Mouse (Mus musculus) right cerebral cortex, postnatal 36 days (tissue): ENCODE measurements at regions not wholly inside any gene's neighbourhood (a gene's known extent, or its start where the extent isn't known, plus 50 kb on each side); places are given as distances from the start of the nearest gene placed in this dataset.

Experiments used
- DNase-seq, 2 experiments: peaks; one replicate each; pipeline ENCODE4 v3.0.0; 2022; ENCODE audit warnings: low spot score in 2 of 2, mixed read lengths in 1 of 2

DNA sequence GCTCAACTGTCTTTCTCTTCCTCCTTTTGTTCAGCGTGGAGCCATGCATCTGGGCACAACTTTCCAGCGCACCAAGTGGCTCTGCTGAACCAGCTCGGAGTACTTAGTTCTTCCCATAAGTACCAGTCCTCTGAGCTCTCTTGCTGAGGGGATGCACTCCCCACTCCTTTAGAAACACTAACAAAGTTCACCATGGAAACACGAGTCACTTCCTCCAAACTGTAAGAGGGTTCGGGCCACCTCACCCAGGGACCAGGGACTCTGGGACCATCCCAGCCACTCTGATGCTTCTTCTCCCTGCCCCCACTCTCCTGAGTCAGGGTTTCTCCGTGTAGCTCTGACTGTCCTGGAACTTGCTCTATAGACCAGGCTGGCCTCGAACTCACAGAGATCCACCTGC is 107.0 kb upstream of the 1700021F07Rik start:
- DNase-seq = no peak

DNA sequence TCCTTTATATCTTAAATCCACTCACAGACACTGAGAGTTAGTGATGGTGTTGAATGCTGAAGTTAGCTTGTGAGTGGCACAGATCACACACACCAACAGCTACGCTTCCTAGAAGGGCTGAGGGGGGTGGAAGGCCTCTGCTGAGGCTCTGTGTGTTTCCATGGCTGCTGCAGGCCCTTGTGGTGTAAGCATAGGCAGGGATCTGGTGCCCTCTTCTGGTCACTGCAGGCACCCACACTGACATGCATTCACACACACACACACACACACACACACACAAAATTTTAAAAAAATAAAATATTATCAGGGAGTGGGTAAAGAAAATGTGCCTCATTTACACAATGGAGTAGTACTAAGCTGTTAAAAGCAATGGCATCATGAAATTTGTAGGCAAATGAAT is 105.5 kb upstream of the 1700021F07Rik start:
- no peak for DNase-seq

DNA sequence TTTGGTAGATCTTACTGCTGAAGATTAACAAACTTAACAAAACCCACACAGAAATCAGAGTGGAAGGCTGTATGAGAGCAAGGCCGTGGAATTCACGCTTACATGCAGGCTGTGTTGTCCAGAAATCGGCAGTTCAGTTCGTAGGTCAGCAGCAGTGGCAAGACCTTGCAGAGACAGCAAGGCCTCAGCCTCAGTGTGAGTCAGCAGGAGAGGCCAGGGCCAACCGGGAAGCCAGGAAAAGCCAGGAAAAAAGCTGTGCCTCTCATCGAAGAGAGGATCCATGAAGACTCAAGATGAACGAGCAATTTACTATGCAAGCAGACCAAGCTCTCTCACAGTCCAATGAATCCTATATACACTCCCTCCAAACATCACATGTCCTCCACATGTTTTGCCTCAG is 103.4 kb upstream of the 1700021F07Rik start:
- no peak for DNase-seq

DNA sequence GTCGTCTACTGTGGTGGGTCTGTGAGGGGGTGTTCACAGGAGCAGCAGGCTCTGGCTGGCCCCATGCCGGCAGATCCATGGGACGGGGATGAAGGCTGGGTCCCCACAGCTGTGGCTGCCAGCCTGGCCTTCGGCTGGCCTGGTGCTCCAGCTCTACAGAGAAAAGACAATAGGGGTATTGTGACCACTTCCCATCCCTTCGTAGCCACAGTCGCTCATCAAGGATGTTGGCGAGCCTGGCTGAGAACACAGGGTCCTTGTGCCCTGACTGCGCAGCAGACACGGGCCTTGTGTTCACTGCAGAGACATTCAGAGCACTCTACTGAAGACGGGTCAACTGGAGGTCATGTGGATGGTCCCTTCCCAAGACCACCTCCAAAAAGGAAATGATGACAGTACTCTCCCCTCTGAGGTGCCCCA is 102.4 kb upstream of the 1700021F07Rik start:
- peak; percentile 13 to 30 for DNase-seq

DNA sequence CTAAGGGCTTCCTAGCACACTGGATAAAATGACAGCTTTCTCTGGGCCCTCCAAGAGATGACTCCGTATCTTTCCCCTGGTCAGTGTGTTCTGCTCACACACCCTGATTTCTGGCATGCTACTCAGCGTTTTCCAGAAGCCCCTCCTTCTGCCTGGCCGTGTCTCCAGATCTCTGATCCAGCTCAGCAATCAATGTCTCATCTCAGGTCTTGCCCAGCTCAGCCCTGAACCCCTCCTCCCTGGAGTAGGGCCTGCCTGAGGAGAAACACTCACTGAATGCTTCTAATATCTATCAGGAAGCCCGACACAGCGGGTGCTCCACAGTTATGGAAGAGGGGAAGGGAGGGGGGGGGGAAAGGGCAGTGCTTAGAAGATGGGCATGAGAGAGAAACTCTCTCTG is 101.9 kb upstream of the 1700021F07Rik start:
- no peak for DNase-seq

DNA sequence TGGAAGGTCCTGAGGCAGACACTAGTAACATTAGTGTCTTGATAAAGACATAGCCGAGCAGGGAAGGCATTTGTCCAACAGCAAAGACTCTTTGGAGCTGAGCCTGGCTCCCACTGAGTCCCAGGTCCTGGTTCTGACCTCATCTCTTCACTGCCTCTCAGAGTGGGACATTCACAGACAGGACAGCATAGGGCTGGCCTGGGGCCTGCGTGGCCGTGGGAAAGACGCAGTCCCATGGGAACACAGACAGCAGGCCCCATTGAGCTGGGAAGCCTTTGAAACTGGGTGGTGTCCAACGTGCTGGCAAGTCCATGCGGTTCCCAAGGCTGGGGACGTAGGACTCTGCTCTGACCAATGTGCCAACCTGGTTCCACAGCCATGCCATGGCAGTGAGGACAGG is 97.5 kb upstream of the 1700021F07Rik start:
- DNase-seq = no peak

DNA sequence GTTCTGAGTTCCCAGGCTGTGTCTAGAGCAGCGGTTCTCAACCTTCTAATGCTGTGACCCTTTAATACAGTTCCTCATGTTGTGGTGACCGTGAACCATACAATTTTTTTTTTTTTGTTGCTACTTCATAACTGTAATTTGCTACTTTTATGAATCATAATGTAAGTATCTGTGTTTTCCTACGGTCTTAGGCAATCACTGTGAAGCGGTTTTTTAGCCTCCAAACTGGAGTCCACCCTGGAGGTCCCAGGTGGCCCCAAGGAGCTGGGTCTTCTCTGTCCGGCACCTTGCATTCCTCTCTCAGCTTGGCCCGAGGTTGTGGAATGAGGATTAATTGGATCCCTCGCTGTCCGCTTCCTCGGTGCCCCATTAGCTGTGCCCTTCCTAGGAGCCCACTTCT is 96.6 kb upstream of the 1700021F07Rik start:
- DNase-seq = no peak

DNA sequence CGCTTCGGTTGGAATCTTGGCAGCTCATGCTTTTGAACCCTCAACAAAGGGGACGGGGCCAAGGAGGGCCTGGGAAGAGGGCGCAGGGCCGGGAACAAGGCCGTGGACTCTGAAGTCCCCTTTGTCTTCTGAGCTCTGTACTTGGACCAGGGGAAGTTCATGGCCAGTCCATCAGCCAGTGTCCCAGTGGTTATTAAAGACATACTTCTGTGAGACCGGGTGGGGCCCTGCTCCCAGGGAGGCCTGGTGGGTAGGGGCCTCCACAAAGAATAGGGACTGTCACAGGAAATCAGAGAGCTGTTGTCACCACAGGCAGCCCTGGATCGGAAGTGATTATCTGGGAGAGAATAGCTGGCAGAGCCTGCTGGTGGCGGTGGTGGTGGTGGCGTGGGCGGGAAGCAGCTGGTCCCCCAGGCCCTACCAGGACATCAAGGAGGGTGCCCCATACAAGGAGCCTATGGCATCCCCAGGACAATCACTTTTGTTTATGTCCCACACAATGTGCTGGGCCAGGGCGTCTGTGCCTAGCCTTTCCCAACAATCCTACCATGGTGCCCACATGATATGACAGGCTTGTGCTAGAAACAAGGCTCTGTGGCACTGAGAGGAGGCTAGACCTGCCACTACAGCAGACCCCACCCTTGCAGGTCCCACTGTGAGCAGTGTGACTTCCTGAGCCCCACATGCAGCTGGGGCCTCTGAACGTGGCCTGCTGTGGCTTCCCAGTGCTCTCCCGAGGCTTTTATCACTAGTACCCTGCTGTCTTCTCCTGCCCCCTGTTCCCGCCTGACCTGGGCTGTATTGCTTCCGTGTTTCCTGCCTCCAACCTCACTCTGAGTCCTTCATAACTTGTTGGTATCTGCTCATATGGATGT is 96.0 kb upstream of the 1700021F07Rik start:
- no peak for DNase-seq

DNA sequence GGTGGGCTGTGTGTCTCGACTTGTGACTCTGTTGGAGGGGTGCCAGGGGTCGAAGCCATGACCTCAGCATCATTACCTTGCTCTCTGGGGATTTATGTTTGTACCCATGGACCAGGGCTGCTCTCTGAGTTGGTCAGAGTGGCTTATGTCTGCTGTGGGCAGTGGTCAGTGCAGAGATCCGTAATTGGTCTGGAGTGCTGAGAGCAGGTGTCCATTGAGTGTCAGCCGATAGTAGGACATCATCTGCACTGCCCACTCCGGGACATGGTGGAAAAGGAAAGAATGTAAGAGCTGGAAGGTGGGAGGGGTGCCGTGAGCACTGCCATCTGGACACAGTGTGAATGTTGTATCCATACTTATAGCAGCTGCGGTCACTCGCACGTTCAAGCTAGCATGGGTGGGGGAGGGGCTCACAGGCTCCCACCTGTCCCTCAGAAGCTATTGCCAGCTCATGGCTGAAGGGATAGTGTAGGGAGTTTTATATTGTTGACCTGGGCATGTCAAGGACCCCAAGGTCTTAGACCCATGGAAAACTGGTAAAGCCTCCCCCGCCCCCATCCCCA is 94.4 kb upstream of the 1700021F07Rik start:
- peak; percentile 9 to 30 for DNase-seq

DNA sequence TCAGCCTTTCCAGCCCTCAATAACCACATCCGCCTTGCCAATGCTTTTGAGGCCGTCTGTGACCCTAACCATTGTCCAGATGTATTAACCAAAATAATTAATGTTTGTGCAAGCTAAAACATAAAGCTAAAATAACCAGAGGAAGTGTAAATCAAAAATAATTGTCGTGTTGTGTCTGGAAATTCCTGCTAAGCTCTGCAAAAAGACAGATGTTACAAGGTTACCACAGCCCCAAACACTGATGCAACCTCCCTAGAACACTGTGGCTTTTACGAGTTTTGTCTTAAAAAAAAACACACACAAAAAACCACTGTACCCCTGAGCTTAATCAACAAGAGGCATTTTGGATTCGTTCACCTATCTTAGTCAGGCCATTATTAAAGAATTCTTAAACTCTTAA is 90.5 kb upstream of the 1700021F07Rik start:
- no peak for DNase-seq

DNA sequence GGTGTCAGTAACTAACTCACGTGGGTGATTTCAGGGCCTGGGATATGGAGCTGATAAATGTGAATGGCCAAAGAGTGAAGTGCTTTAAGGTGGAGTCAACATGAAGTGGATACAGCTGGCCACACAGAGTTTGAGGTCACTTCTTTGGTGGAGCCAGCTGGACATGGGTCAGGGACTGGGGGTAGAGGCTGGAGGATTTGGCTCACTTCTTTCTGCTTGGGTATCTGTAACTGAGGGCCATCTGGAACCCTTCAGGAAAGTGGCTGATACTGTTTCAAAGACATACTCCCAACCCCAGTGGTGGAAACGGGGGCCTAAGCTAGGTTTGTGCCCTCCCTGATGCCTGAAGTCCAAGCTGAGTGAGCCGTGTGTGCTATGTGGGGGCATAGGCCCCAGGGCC is 90.1 kb upstream of the 1700021F07Rik start:
- no peak for DNase-seq

DNA sequence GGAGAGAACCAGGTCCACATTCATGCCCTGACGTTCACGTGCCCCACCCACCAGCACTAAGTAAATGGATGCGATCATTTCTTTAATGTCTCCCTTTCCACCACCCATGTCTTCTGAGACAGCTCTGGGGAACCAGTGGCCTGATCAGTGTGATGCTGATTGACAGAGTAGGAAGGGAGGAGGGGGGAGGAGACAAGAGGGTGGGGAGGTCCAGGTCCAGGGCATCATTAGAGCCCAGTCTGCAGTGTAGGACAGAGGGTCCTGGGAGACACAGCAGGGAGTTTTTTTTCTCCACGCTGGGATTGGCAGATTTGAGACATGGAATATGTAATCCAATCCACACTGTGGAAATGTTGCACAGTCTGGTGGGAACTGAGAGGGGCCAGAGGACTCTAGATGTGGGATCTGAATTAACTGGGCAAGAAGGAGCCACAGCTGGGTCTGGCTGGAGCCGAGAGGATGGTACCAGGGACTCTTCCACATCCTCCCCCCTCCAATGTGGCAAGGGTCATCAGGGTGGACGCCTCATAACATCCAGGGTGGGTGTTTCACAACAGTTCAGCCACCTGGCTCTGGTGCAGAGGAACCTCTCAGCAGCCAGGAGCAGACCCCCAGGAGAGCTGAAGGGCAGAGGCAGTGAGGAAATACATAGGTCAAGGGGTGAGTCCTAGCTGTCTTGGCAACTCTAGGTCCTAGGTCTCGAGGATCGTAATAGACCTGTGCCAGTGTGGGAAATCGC is 89.3 kb upstream of the 1700021F07Rik start:
- no peak for DNase-seq

DNA sequence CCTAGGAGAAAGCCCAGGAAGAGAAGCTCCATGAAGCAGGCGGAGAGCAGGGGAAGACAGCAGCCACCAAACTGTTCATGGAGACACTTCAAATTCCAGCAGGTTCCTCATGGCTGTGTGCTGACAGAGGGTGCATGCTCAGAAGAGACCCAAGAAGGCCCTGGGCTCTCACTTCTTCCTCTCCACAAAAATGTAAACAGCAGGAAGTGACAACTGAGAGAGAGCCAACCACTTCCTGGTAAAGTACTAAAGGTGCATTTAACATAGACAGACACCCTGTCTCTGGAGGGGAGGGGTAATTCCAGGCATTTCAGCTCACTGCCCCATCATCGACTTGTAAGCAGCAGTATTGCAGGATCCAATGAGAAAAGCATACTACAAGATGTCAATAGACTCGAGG is 85.8 kb upstream of the 1700021F07Rik start:
- DNase-seq = no peak

DNA sequence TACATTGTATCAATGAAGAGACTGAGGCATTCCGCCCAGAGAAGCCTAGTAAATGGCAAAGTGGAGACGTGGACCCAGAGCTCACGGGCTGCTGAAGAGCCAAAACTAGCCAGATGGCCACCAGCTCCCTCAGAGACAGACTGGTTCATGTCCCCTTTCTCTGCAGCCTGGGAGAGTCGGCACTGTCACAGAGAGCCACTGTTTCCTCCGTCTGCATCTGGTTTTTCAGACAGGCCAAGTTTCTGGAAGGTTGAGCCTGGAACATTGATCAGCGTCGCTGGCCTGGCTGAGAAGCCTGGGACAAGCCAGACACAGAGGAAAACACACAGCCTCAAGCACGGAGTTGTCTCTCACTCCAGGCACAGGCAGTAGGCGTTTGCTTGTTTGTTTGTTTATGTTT is 83.4 kb upstream of the 1700021F07Rik start:
- DNase-seq = no peak

DNA sequence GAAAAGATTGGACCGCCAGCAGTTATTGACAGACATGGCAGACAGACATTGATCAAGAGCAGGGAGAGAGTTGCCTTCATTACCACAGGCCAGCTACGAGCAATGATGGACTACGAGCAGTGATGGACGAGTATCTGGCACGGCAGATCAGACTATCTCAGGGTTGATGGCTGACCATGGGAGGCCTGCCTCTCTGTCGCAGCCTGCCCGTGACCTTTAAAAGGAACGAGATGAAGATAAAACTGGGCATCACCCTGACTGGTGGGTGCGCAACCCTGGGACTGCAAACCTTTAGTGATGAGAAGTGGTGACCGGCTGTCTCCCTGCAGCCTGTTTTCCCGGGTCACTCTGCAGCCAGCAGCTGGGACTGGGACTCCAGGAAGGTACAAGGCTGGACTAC is 80.3 kb upstream of the 1700021F07Rik start:
- DNase-seq = no peak

DNA sequence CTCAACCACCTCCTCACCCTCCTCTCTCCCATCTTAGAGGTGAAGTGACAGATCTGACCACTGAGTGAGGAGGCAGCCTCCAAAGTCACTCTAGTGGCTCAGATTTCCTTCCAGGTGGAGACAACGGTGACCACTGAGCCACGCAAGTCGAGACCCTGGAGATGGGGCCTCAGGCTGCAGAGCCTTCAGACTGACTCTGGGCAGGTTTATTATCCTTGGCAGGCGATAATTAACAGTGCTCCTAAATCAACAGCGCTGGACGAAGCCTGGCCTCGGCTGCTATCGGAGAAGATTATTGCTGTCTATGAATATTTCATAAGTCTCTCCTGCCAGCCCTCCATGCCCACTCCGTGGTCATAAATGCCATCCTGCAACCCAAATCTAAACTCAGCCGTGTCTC is 79.1 kb upstream of the 1700021F07Rik start:
- DNase-seq = no peak

DNA sequence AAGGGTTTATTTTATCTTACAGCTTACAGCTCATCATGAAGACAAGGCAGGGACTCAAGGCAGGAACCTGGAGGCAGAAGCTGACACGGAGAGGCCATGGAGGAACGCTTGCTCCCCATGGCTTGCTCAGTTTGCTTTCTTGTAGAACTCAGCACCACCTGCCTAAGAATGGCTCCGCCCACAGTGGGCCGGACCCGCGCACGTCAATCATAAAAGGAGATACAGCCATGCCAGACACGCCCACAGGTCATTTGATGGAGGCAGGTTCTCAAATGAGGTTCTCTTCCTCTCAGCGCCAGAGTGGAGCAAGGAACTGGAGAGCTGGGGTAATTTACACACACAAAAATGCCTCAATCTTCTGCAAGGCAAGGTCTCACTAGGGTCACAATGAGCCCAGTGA is 78.0 kb upstream of the 1700021F07Rik start:
- DNase-seq = no peak

DNA sequence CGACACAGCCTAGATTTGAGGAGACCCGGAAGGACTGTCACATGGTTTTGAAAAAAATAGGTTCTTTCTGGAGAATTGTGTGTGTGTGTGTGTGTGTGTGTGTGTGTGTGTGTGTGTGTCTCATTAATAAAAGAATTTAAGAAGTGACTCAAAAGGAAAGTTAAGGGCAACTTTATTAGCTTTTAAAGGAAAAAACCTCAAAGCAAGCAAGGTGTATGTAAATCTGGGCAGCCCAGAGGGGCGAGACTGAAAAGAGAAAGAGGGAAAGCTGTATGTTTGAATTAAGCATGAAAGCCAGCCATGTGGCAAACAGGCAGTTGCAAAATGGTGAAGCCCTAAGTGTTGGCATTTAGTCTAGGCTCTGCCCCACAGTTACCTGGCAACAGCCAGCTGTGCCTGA is 77.3 kb upstream of the 1700021F07Rik start:
- DNase-seq = no peak

DNA sequence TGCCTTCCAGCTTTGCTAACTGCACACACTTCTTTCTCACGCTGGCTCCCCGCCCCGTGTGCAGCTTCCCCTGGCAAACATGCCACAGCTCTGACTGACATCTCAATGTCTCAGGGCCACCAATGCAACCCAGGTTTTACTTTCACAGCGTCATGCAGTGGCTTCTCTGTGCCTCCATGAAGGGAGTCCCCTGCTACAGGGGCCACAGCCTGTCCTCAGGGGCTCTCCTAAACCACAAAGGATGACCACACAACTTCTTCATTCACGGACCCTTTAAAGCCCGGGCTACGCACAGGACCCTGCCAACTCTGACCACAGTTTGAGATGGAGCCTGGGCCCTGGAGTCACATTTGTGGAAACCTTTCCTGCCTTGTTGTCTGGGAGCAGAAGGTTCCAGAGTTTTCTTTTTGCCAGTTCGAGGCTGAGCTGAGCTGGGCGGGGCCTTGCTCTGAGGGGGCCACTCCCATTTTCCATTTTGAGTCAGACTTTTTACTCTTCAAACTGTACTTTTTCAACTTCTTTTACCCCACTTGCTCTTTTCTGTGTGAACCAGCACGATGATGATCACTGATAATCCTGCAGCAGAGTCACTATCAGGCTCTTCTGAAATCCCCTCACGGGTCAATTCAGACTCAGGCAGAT is 73.7 kb upstream of the 1700021F07Rik start:
- no peak for DNase-seq

DNA sequence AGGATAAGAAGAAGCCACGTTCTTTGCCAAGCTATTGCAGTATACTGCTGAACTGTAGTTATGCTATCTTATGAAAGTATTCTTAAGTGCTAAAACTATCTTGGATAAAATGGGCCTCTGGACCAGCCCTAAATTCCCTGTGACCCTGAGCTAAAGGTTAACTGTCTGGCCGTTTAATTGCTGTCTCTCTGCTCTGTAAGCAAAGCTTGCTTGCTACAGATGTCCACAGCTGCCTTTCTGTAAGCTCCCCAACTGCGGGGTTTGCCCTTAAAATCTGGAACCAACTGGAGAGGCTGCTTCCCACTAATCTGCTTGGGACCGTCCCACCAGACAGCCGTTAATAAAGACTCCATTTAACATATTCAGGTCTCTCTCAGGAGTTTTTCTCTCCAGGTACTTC is 73.2 kb upstream of the 1700021F07Rik start:
- DNase-seq = no peak

DNA sequence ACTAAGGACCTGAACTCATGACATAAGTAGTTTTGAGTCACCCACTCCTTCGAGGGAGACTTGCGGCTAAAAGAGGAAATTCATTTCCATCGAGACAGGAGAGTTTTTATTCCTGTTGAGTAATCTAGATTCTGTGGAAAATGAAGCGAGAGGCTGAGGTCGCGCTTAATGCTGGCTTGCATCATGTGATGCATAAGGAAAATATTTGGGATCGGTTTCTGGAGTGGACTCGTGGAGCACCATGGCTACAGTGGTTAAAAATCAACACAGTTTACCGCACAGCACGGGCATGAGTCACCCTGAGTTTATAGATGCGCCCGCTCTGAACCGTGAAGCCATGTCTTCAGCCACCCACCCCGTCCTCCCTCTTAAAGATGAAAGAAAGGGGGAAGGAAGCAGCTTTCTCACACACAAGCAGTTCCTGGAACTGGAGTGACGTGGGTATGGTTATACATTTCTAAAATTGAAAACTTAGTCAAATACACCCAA is 70.3 kb upstream of the 1700021F07Rik start:
- peak in 1 of 2 experiments; percentile 6 for DNase-seq

DNA sequence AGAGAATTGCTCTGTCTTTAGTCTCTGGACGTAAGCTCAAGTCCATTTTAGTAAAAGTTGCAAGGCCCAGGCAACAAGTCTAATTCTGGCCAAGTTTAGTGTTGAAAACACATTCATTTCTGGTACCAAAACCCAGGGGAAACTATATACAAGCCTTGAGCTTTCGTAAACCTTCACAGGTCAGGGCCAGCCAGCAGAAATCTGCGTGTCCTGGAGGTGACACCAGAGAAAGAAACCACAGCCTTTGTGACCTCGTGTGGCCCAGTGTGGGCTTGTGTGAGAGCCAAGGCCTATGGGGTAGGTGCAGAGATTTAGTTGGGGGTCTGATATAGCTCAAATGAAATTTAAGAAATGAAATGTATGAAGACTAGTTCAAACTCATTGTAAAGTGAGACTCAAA is 69.6 kb upstream of the 1700021F07Rik start:
- no peak for DNase-seq
